Mouse (Mus musculus): ENCODE data around the gene Pou6f2. TPM values are rescaled to one million over a fixed set of nuclear protein-coding genes. Genes with fewer than 3 reads are reported as not detected.

The Pou6f2 gene
- total RNA-seq, 2 experiments from 2014 or later = not detected

- no peak for DNase-seq
- no peak overlapping the region for H3K27ac ChIP-seq
- no peak overlapping the region for H3K4me3 ChIP-seq
- intact Hi-C loops (cut with DNase I) = no loop called here
- no peak for TF ChIP-seq CTCF (IDR thresholded peaks at IDR 0.05)
Observed at GRCm38 (mm10) chr13:18120406-18120805, 277.1 kb downstream of the Pou6f2 start.

GRCm38 (mm10) chr13:18081443-18082119, 315.9 kb downstream of the Pou6f2 start:
- Histone ChIP-seq H3K4me3 (no peak overlapping the region), H3K27ac (no peak overlapping the region)
- no peak for DNase-seq
- intact Hi-C loops (cut with DNase I) = no loop called here
- TF ChIP-seq CTCF (IDR thresholded peaks at IDR 0.05) = no peak
